Mouse (Mus musculus) hematopoietic stem cell, adult 5-6 weeks (primary cell): ENCODE results near the gene Nrxn1. TPM values are rescaled to one million over a fixed set of nuclear protein-coding genes. Genes with fewer than 3 reads are reported as not detected.

Experiments
- ATAC-seq, 2 experiments: fragments of 125-278 bp in 1 of 2; replicated peaks in 1 of 2; 2 replicates each; pipeline ENCODE4 v1.8.0; 2016 to 2017; ENCODE audit warnings: inconsistent platforms in 2 of 2, mild to moderate bottlenecking in 2 of 2, moderate number of reproducible peaks in 2 of 2, low read depth in 1 of 2, moderate TSS enrichment in 1 of 2; ENCODE audit not compliant: low FRiP score in 2 of 2, poor library complexity in 2 of 2, severe bottlenecking in 2 of 2, insufficient read depth in 1 of 2, low TSS enrichment in 1 of 2
- total RNA-seq: library from RNA; stranded (forward); fragments of 172-1452, 232-1000 nt; gene quantifications from 2 replicates; pipeline ENCODE4 v1.2.3, GENCODE M21; 2017

Nrxn1 gene
- total RNA-seq, 1 experiment from 2014 or later: 51.8 TPM

DNA sequence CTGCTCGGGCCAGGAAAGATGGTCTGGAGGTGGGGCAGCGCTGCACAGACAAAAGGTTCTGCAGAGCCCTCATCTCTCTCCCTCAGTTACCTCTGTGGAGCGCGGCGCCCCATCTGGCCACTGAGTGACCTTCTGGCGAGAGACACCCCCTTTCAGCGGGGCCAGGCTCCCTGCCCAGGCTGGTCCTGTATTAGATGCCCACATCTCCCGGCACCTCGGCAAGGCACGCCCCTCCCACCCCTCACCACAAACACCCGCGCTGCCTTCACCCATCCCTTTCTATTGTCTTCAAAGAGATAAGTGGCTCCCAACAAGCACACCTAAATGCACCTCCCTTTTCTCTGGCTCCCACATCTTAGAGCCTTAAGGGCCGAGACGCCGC is 638.5 kb downstream of the Nrxn1 start:
- ATAC-seq: no peak

DNA sequence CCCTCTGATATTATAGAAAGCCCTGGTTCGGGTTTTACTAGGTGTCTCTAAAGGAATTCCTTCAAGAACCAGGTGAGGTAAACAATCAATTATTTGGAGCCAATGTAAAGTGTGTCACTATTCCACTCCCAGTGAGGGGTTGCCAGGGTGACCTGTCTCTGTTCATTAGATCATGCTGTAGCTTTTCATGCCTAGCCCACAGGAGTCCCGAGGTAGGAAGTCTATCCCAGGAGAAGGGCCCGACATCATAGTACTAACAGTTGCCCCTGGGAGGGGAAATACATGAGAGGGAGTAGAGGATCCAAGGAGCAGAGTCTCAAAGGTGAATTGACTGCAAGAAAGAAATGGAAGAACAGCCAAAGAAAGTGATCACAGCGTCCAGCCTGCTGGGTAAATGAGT is 639.6 kb downstream of the Nrxn1 start:
- no peak for ATAC-seq

DNA sequence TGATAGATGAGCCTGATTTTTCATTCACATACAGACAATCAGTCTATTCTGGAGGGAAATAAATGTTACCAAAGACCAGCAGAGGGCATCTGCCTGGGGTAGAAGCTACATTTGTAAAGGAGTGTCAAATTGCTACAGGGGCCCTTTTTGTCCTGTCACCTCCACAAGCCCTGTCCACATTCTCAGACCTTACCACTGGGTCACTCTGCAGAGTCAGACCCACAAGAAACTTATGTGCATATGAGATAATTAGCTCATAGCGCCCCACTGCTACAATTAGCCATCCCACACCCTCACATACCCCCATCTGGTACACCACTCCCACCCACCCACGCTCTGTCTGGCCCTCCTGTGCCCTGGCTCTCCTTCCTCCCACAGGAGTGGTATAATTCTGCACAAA is 640.1 kb downstream of the Nrxn1 start:
- ATAC-seq: no peak

DNA sequence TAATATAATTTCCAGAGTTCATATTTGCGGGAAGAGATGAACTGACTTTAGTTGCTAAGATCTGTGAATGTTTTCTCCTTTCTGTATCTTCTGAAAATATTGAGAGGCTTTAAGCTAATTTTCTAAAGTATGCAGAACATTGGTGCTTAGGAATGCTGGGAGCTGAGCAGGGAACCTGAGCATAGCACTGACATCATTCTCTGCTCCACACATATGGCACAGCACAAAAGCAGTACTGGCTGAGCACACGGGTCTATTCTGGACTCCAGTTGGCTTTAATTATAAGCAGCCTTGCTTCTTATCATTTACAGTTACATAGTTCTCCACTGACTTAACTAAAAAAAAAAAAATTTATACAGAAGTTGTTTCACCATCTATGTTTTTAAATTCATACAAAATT is 641.5 kb downstream of the Nrxn1 start:
- ATAC-seq: no peak

DNA sequence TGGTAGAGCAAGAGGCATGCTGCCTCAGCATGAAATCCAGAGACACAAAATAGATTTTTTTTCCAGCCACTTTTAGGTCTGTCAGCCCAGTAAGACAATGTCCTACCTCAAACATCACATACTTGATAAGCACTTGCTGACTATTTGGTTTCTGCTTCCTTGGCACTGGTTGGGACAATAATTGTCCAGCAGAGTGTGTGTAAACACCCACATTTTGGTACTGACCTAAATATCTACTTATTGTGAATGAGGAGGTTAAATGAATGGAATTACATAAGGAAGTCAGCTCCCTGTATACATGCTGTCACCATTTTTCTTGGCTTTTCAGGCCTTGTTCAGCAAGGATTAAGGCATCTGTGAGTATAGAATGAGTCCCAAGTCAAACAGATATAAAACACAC is 649.8 kb downstream of the Nrxn1 start:
- no peak for ATAC-seq

DNA sequence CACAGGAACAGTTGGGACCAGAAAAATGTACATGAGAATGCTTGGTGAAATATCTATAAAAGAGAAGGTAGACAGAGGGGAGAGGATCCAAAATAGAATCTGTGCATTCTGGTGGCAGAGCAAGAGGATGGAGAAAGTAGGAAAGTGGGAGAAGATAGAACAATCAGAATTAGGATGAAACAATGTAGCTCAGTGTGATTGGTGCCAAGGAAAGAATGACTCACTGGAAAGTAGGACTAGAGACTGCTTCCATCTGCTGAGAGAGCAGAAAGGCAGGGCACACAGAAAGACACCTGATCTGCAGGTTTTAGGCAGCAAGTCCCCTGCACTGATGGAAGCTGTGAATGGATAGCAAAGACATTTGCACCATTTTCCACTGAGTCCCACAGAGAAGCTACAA is 657.0 kb downstream of the Nrxn1 start:
- ATAC-seq: no peak

DNA sequence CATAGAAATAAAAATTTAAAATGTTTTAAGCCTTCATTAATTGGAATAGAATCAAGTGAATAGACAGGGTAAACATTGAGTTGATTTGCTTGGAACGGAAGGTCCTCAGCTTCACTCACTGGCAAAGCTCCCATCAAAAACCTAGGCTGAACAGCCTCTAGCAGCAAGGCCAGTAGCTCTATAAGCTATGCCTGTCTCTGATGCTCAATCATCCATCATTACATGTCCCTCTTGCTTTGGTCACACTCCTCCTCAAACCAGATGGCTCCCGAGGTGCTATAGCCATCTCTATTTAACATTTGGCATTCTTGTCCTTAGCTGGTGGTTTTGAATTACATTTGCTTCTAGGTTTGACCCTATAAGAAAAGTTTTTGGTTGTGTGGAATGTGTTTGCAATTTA is 657.5 kb downstream of the Nrxn1 start:
- no peak for ATAC-seq

DNA sequence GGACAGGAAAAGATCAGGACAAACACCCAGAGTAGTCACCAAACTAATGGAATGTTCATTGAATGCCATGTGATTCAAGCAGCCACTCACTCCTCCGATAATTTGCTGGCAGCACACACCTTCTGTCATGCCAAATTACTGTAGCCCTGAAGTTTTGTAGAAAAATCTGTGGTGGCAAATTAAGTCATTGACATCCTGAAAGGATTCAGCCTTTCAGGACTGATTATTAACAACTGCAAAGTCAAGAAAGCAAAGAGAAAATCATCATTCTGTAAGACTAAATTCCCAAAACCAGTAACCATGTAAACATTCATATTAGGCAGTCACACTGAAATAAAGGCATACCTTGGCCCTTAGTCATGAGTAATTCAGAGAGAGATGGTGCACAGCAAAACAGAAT is 662.7 kb downstream of the Nrxn1 start:
- no peak for ATAC-seq

DNA sequence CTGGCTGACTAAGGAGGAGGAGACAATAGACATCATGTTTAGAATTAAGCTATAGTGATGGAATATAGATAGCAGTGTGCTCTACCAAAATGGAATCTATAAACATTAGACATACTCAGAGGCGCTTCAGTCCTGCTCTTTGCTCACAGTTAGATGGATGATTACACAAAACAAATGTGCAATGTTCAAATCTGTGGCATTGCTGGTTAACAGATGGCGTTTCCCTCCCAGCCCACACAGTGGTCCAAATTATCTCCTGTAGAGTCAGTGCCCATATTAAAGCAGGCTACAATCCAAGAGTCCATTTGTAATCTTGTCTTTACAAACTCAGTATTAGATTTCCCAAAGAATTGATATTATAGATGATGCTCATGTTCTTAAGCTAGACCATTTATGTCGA is 666.9 kb downstream of the Nrxn1 start:
- no peak for ATAC-seq

DNA sequence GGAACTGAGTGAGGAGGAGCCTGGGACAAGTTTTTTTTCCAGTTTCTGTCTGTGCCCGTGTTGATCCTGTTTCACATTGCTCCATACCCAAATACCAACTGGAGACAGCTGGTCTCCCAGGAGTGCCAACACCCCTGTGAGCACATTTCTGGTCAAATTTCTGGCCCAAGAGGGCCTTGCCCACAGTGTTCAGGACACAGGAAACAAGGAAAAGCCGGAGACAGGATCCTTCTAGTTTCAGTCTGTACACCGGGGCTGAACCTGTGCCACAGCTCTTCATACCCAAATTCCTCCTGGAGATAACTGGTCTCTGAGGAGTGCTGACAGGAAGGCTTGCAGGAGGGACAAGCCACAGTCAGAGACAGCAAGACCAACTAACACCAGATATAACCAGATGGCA is 670.3 kb downstream of the Nrxn1 start:
- ATAC-seq: no peak

DNA sequence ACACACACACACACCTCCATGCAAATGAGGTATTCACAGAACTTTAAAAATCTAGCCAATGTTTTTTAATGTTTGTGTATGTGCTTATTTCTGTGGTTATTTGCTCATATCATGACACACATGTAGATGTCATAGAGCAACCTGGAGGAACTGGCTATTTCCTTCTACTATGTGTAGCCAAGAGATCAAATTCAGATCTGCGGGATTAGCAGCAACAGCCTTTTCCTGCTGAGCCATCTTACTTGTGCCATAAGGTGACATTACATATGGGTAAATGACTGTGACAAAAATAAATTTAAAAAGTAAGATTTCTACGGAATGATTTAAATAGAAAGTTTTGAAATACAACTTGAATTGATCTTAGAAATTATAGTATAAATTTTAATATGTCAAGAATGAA is 672.1 kb downstream of the Nrxn1 start:
- ATAC-seq: no peak

DNA sequence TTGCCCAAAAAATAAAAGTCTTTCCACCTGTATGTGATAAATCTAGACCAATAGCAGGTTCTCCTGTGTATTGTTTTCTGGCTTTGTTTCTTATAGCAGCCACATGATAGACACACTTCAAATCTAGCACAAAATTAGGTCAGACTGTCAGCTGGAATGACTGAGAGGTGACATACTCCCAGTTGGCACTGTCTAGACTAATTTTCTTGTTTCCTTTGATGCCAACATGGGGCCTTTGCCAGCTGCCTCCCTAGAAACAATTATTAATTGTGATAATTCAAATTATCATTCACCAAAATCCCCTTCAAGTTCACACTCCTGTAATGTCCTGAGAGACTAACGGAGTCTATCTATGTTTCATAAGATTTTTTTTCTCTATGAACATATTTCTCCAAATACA is 673.3 kb downstream of the Nrxn1 start:
- no peak for ATAC-seq

DNA sequence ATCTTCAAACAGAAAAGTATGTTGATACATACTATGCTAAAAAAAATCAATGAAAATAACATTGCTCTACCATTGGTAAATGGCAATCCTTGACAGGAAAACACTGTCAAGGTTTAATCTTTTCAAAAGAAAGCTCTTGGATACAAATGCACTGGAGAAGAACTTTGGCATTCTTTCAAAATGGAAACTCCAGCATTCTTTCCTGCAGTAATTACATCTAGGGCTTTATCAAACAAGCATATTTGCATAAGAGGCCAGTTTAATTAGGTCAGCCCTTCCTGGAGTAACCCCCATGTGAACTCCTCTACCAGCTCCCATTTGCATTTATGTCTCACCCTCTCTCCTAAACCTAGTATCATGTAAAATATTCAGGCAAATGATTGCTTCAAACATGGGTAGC is 696.5 kb downstream of the Nrxn1 start:
- no peak for ATAC-seq

DNA sequence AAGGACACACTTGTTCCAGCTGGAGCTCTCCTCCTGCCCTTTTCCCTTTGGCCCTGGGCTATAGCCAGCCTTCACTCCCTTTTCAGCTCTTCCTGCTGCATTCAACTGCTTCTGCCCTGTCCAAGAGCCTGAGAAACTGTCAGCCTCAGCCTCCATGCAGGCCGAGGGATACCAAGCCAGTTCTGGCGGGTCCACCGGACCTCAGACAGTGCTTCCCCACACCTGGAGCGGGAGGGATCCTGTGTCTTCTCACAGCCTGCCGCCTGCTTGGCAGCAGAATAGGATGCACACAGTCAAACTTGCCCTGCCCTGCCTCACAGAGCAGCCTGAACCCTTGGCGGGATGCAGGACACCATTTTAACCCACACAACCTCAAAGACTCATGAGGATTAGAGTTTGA is 698.3 kb downstream of the Nrxn1 start:
- ATAC-seq: no peak

DNA sequence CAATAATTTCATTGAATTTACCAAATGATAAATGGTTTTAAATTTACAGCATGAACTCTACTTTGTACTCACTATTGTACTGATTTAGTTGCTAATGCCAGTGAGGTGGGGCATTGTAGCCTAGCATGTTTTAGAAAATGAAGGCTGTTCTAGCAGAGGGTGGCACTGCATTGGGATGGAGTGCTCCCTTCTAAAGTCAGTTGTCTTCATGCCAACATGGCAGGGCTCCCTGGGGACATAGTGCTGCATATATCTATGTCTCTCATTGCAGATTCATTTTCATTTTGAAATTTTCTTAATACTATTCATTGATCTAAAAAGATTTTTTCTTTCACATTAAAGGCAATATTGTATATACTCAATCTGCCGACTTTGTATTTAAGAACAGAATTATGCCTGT is 700.1 kb downstream of the Nrxn1 start:
- ATAC-seq: no peak

DNA sequence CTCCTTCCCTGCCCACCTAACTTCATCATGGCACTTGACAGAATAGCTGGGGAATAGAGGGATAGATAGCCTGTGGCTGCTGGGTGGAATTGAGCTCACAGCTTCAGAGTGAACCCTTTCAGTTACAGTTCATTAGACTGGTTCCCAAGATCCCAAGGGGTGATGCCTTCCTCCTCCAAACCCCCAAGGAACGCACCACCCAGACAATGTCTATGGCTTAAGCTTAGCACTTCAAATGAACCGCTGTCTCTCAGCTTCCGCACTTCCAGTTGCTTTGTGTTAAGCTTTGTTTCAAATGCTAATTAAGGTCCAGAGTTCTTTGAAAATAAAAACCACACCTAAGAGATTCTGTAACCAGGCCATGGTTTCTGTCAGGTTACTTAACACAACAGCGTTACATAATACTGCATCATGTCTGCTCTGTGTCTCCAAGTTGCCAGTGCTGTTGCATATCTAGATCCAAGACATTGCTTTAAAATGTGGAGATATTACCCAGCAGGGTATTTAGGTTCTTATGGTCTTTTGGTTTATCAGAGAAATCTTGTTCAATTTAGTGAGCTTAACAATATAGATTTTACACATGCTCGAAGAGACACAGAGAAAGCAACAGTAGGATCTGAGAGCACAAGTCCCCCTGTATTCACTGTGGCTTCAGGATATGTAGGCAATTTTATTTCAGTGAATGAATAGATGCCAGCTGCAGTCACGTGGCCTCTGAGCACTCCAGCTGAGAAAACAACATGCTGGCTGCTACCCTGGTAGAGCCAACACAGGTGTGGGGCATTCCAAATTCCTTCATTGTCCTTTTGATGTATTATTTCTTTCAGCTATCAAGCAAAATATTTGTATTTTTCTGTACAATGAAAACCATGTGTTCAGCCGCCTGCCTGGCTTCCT is 702.3 kb downstream of the Nrxn1 start:
- no peak for ATAC-seq

DNA sequence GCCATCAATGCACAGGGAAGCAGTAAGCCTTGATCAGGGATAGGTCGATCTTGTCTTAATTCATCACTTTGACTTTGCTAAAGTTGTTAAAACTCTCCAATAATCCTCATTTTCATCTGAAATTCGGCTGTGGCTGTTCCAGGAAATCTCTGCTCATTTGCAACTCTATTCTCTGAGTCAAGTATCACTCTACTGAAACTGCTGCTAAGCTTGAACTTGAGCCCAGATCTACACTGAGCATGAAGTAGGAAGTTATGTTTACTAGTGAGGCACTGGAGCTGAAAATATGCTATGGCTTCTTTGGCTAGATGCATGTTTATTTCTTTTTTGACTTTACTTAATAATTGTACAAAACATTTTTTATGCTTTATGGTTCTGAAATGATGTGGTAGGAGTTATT is 708.0 kb downstream of the Nrxn1 start:
- ATAC-seq: no peak

DNA sequence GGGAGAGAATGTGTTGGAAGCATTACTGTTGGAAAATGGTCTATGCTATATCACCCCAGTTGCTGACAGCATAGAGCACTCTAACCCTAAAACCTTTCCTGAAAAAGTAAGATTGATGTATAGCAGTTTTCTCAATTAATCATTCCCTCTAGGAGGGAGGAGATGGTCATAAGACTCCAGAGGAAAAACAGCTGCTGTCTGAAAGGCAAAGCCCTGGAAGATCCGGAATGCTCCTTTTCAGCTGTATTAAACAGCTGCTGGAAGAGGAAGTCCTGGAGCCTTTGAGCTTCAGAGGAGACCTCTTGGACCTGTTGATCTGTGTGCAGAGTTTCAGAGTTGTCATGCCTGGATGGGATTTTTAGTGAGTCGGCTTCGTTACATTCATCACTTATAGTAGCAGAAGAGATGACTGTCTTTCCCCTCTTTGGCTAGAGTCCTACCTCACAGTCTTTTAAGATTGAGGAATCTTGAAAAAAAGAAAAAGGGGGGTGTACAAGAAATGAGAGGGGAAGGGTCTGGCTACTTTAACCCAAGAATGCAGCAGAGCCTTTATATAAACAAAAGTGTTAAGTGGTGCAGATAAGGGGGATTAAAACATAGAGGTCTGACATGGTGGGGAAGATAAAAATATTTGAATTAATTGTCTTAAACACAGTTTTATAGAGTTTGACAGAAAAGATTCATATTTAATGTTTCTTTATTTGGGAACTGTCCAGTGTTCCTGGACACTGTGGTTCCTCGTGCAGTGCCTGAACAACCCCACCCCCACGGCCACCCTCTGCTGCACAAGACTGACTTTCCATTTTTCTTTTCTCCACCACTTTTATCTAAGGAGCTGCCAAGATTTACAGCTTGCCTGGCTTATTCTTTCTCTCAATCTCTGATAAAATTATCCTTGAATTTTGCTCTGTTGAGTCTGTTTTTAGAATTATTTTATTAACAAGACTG is 710.1 kb downstream of the Nrxn1 start:
- ATAC-seq: no peak
